Mouse (Mus musculus) C2C12 (cell line): ENCODE results near the gene Dpysl5. TPM values are rescaled to one million over a fixed set of nuclear protein-coding genes. Genes with fewer than 3 reads are reported as not detected.
"Not testable (repeated sequence)": the region's sequence is repeated elsewhere in the genome, so short reads cannot be mapped to it uniquely, and the experiment has no call there.

Source experiments
- H3K27me3 ChIP-seq: one replicate; pipeline ENCODE4 v1.6.1; 2011; ENCODE audit not compliant: control insufficient read depth, insufficient read depth, insufficient read length
- H3K36me3 ChIP-seq: one replicate; pipeline ENCODE4 v1.6.1; 2011; ENCODE audit not compliant: control insufficient read depth, insufficient read depth
- H3K4me3 ChIP-seq: one replicate; pipeline ENCODE4 v1.5.1; 2011; ENCODE audit warnings: mild to moderate bottlenecking, control low read depth; ENCODE audit not compliant: poor library complexity, insufficient read depth, severe bottlenecking
- H3K79me2 ChIP-seq: one replicate; pipeline ENCODE4 v1.6.1; 2011; ENCODE audit not compliant: control insufficient read depth, insufficient read depth
- H3K79me3 ChIP-seq: one replicate; pipeline ENCODE4 v1.6.1; 2011; ENCODE audit warnings: low read depth, control low read depth
- H3ac ChIP-seq: one replicate; pipeline ENCODE3; 2011; ENCODE audit warnings: low read depth; ENCODE audit not compliant: control insufficient read depth, insufficient read length
- CEBPB ChIP-seq: IDR thresholded peaks from one replicate; pipeline ENCODE4 v1.6.1; 2011; ENCODE audit warnings: low read depth, mild to moderate bottlenecking, control low read depth, moderate library complexity
- CTCF ChIP-seq: IDR thresholded peaks from one replicate; pipeline ENCODE4 v1.5.1; 2011; ENCODE audit not compliant: control insufficient read depth, insufficient read depth, insufficient read length
- FOSL1 ChIP-seq: IDR thresholded peaks from one replicate; pipeline ENCODE4 v1.8.0; 2011; ENCODE audit warnings: mild to moderate bottlenecking, low read length; ENCODE audit not compliant: poor library complexity, insufficient read depth, severe bottlenecking
- MAX ChIP-seq: IDR thresholded peaks from one replicate; pipeline ENCODE4 v1.6.1; 2011; ENCODE audit warnings: mild to moderate bottlenecking, control low read depth
- MYOD1 ChIP-seq: IDR thresholded peaks from one replicate; pipeline ENCODE4 v1.6.1; 2011; ENCODE audit warnings: low read depth; ENCODE audit not compliant: control insufficient read depth, insufficient read length
- MYOG ChIP-seq: IDR thresholded peaks from one replicate; pipeline ENCODE4 v1.6.1; 2011; ENCODE audit not compliant: control insufficient read depth, insufficient read length; ENCODE audit errors: extremely low read depth
- USF1 ChIP-seq: IDR thresholded peaks from one replicate; pipeline ENCODE4 v1.6.1; 2011; ENCODE audit warnings: low read depth, mild to moderate bottlenecking, control low read depth, moderate library complexity
- polyA plus RNA-seq: library from polyadenylated mRNA; unstranded; fragments of >200 nt; fragmentation: generic; extraction: Trizol; gene quantifications from one replicate; pipeline ENCODE4 v1.2.1, GENCODE M21; 2012; ENCODE audit warnings: missing spikeins

Gene Dpysl5
- polyA plus RNA-seq, 1 experiment: 0.01 TPM

- peaks cover 41% of the 10 kb centered on the region for H3K79me3 ChIP-seq
- TF ChIP-seq MYOG: no peak
- TF ChIP-seq USF1: no peak
- no peak for TF ChIP-seq CTCF
- H3K27me3 ChIP-seq: no peaks in the 10 kb centered on the region
- peak overlapping the region; percentile 100 for H3ac ChIP-seq
- H3K4me3 ChIP-seq: peak overlapping the region; percentile 78
- peaks cover 45% of the 10 kb centered on the region for H3K36me3 ChIP-seq
- peaks cover 60% of the 10 kb centered on the region for H3K79me2 ChIP-seq
These were observed 43.7 kb upstream of the Dpysl5 start for GRCm38 (mm10) chr5:30667686-30668085.

GRCm38 (mm10) chr5:30668637-30669495 is 42.5 kb upstream of the Dpysl5 start:
- peaks cover 57% of the 10 kb centered on the region for H3K36me3 ChIP-seq
- H3K27me3 ChIP-seq: no peaks in the 10 kb centered on the region
- peak overlapping the region; percentile 12 for H3ac ChIP-seq
- H3K4me3 ChIP-seq: no peak overlapping the region
- H3K79me2 ChIP-seq: peaks cover 62% of the 10 kb centered on the region
- TF ChIP-seq USF1: no peak
- TF ChIP-seq MAX: no peak
- no peak for TF ChIP-seq CTCF
- no peak for TF ChIP-seq CEBPB
- TF ChIP-seq MYOD1: no peak
- no peak for TF ChIP-seq FOSL1
- TF ChIP-seq MYOG: no peak
- peaks cover 41% of the 10 kb centered on the region for H3K79me3 ChIP-seq

GRCm38 (mm10) chr5:30669496-30669830 is 41.9 kb upstream of the Dpysl5 start:
- Histone ChIP-seq H3K36me3 (peaks cover 63% of the 10 kb centered on the region), H3K79me3 (peaks cover 41% of the 10 kb centered on the region), H3K4me3 (no peak overlapping the region), H3K27me3 (no peaks in the 10 kb centered on the region), H3ac (no peak overlapping the region), H3K79me2 (peaks cover 62% of the 10 kb centered on the region)
- no peak for TF ChIP-seq CTCF
- no peak for TF ChIP-seq CEBPB
- TF ChIP-seq MYOD1: no peak
- no peak for TF ChIP-seq FOSL1

DNA sequence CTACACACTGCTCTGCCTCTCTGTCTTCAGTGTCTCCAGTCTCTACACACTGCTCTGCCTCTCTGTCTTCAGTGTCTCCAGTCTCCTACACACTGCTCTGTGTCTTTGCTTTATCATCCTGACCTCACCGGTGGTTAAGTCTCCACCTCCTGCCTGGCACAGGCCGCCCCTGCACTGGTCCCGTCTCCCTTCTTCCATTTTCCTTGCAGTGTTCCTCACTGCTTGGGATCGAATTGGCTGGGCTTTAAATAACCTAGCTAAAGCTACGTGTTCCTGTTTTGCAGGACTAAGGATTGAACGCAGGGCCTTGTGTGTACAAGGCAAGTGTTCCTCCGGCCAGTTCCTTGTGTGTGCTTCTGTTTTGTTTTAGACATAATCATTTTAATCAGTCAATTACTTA is 41.3 kb upstream of the Dpysl5 start:
- no peak overlapping the region for H3ac ChIP-seq
- no peak overlapping the region for H3K4me3 ChIP-seq
- H3K79me3 ChIP-seq: peaks cover 41% of the 10 kb centered on the region
- H3K36me3 ChIP-seq: peaks cover 68% of the 10 kb centered on the region
- TF ChIP-seq USF1 (no peak), MAX (no peak)
- H3K79me2 ChIP-seq: peaks cover 62% of the 10 kb centered on the region
- H3K27me3 ChIP-seq: no peaks in the 10 kb centered on the region

DNA sequence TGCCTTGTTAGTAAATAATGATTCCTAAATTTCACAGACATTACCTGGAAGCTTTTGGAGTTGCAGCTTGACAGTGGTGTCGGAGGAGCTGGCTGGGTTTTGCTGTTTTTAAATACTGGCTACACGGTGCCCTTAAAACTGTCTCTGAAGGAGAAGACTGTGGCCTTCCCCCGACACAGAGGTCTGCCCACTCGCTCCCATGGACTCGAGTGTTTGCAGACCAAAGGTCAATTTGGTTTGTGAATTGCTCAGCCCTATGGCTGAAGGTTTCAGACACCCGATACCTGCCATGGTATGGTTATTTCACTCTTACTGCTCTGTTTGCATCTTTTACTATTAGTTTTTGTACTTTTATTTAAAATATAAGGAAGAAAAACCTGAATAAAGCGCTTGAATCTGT is 37.4 kb upstream of the Dpysl5 start:
- peaks cover 20% of the 10 kb centered on the region for H3K79me3 ChIP-seq
- TF ChIP-seq CEBPB (no peak), FOSL1 (no peak), MYOD1 (no peak), MAX (no peak), MYOG (no peak), USF1 (no peak), CTCF (no peak)
- H3ac ChIP-seq: no peak overlapping the region
- no peak overlapping the region for H3K4me3 ChIP-seq
- H3K36me3 ChIP-seq: peaks cover 83% of the 10 kb centered on the region
- no peaks in the 10 kb centered on the region for H3K27me3 ChIP-seq
- peaks cover 39% of the 10 kb centered on the region for H3K79me2 ChIP-seq

GRCm38 (mm10) chr5:30676800-30677199 is 34.6 kb upstream of the Dpysl5 start:
- Histone ChIP-seq H3K79me2 (peaks cover 11% of the 10 kb centered on the region), H3ac (no peak overlapping the region), H3K36me3 (peaks cover 55% of the 10 kb centered on the region), H3K4me3 (no peak overlapping the region), H3K79me3 (peaks cover 3% of the 10 kb centered on the region), H3K27me3 (no peaks in the 10 kb centered on the region)
- TF ChIP-seq MYOG (no peak), CEBPB (no peak)

GRCm38 (mm10) chr5:30678069-30678468 is 33.3 kb upstream of the Dpysl5 start:
- not testable (repeated sequence) for H3K79me3 ChIP-seq, H3K4me3 ChIP-seq, H3K27me3 ChIP-seq, H3ac ChIP-seq, H3K79me2 ChIP-seq
- H3K36me3 ChIP-seq: peaks cover 42% of the 10 kb centered on the region
